In genomic region chr2:153549486-153549885, GRCm38 (mm10) we compare ENCODE assay signal across 11 mouse cellular contexts. TPM values are rescaled to one million over a fixed set of nuclear protein-coding genes. Genes with fewer than 3 reads are reported as not detected.
DNase-seq lines count a peak whose midpoint lies in the region; ATAC-seq lines count a peak whose summit lies in the region.
"Had no signal": no experiment of that assay in that cellular context is flagged by ENCODE, and none has a peak within 500 bp of the region (broad histone marks: within the 10 kb centered on the region; RNA-seq: fewer than 3 reads in every experiment).

No protein-coding gene starts in this region.

- no peak overlapping the region for H3K4me3 ChIP-seq in heart, embryonic 10.5 days
- H3K4me3 ChIP-seq in intestine, embryonic 16.5 days (ENCODE audit: low read length): no peak overlapping the region
- no peak overlapping the region for H3K4me3 ChIP-seq in forebrain, embryonic 15.5 days
- H3K4me3 ChIP-seq: kidney, embryonic 15.5 days had no signal

- H3K27ac ChIP-seq in heart, embryonic 10.5 days: peak overlapping the region; percentile 84
- H3K27ac ChIP-seq in intestine, embryonic 16.5 days (ENCODE audit: low read length): 0 out of 2 replicates have a peak overlapping the region, but pooled peaks have one; percentile 24
- no peak overlapping the region for H3K27ac ChIP-seq in forebrain, embryonic 15.5 days (replicated peaks)
- H3K27ac ChIP-seq: kidney, embryonic 15.5 days had no signal

- intact Hi-C loops in heart, postnatal 36 days (cut with DNase I): no loop called here

- no peak overlapping the region for H3K4me2 ChIP-seq in intestine, embryonic 16.5 days (ENCODE audit: low read depth, low read length)
- no peak overlapping the region for H3K4me2 ChIP-seq in forebrain, embryonic 15.5 days (replicated peaks)
- H3K4me2 ChIP-seq: kidney, embryonic 15.5 days had no signal

- 0 out of 2 replicates have a peak, but pooled peaks cover 8% of the 10 kb centered on the region for H3K27me3 ChIP-seq in heart, embryonic 10.5 days (ENCODE audit: insufficient read depth, poor library complexity, severe bottlenecking)
- no peaks in the 10 kb centered on the region for H3K27me3 ChIP-seq in intestine, embryonic 16.5 days (replicated peaks; ENCODE audit: control insufficient read depth, insufficient read depth, low read length)
- no peaks in the 10 kb centered on the region for H3K27me3 ChIP-seq in forebrain, embryonic 15.5 days

- H3K36me3 ChIP-seq in heart, embryonic 10.5 days: no peaks in the 10 kb centered on the region
- H3K36me3 ChIP-seq in intestine, embryonic 16.5 days (ENCODE audit: control insufficient read depth, insufficient read depth, low read length): no peaks in the 10 kb centered on the region
- no peaks in the 10 kb centered on the region for H3K36me3 ChIP-seq in forebrain, embryonic 15.5 days
- H3K36me3 ChIP-seq: kidney, embryonic 15.5 days had no signal

- no peak for DNase-seq in heart, embryonic 10.5 days (ENCODE audit: low spot score)
- DNase-seq in heart, postnatal 36 days: no peak
- peak; percentile 66 for DNase-seq in ovary, adult 18-20 months (ENCODE audit: low spot score)
- DNase-seq in ovary, postnatal 14 days (ENCODE audit: low spot score): no peak
- DNase-seq in testis, postnatal 14 days (ENCODE audit: low spot score): peak; percentile 77
- DNase-seq in spleen, adult 12 weeks (ENCODE audit: low spot score): no peak
- DNase-seq: gastrocnemius, postnatal 25 days had no signal

- WGBS in heart, embryonic 10.5 days: 39% methylated on average over 8 of the region's 8 CpGs
- 60% methylated on average over 8 of the region's 8 CpGs for WGBS in intestine, embryonic 16.5 days
- WGBS in forebrain, embryonic 15.5 days: 82% methylated on average over 8 of the region's 8 CpGs

- ATAC-seq in intestine, embryonic 16.5 days: peak; percentile 48
- ATAC-seq in forebrain, embryonic 15.5 days (replicated peaks): no peak

- H3K4me1 ChIP-seq in heart, embryonic 10.5 days: peaks cover 57% of the 10 kb centered on the region
- H3K4me1 ChIP-seq in intestine, embryonic 16.5 days (ENCODE audit: control insufficient read depth, insufficient read depth, low read length): peaks cover 31% of the 10 kb centered on the region
- peaks cover 17% of the 10 kb centered on the region for H3K4me1 ChIP-seq in forebrain, embryonic 15.5 days

- no peaks in the 10 kb centered on the region for H3K9me3 ChIP-seq in heart, embryonic 10.5 days
- H3K9me3 ChIP-seq in intestine, embryonic 16.5 days (ENCODE audit: control insufficient read depth, low read length): no peaks in the 10 kb centered on the region
- no peaks in the 10 kb centered on the region for H3K9me3 ChIP-seq in forebrain, embryonic 15.5 days
- H3K9me3 ChIP-seq: kidney, embryonic 15.5 days had no signal

- H3K9ac ChIP-seq in intestine, embryonic 16.5 days (ENCODE audit: low read depth, low read length): peak overlapping the region; percentile 33; the same call in 1 of the 2 replicates
- no peak overlapping the region for H3K9ac ChIP-seq in forebrain, embryonic 15.5 days (replicated peaks)
- H3K9ac ChIP-seq: kidney, embryonic 15.5 days had no signal

RNA-seq across cellular contexts. Expression of gene Nol4l, which starts 19.7 kb away (rescaled TPM):
- polyA plus RNA-seq in heart, embryonic 10.5 days (2016; fragmentation: Nextera tagmentation; extraction: Ambion mirVana): 20.8 and 21.4 TPM in 2 replicates
- 1 to 10 TPM; 3.9 to 4.0 TPM for total RNA-seq in heart, postnatal 36 days (2021)
- polyA plus RNA-seq in intestine, embryonic 16.5 days (2015; fragmentation: Nextera tagmentation; extraction: Ambion mirVana): 28.6 and 34.2 TPM in 2 replicates
- polyA plus RNA-seq in forebrain, embryonic 15.5 days (2015; fragmentation: Nextera tagmentation; extraction: Ambion mirVana): 44.1 and 44.8 TPM in 2 replicates

RNA-seq across cellular contexts. Expression of gene 4930404H24Rik, which starts 56.9 kb away (rescaled TPM):
- polyA plus RNA-seq in heart, embryonic 10.5 days (2016; fragmentation: Nextera tagmentation; extraction: Ambion mirVana): not detected in 2 replicates
- not detected for total RNA-seq in heart, postnatal 36 days (2021)
- polyA plus RNA-seq in intestine, embryonic 16.5 days (2015; fragmentation: Nextera tagmentation; extraction: Ambion mirVana): not detected in 2 replicates
- not detected in 2 replicates for polyA plus RNA-seq in forebrain, embryonic 15.5 days (2015; fragmentation: Nextera tagmentation; extraction: Ambion mirVana)
- total RNA-seq: adrenal gland, adult 18-20 months; gastrocnemius, postnatal 25 days had no signal
- polyA plus RNA-seq: kidney, embryonic 15.5 days had no signal

Comparison
In these comparisons a context has a peak if more than half of its experiments do, and no peak if none do; other contexts are left out.
1. DNase-seq: peak in ovary, adult 18-20 months (single experiment) and testis, postnatal 14 days (single experiment); none in heart, embryonic 10.5 days (single experiment), heart, postnatal 36 days (0 of 2), ovary, postnatal 14 days (single experiment) and spleen, adult 12 weeks (single experiment).